Mouse (Mus musculus): ENCODE measurements around the gene Phf2.

DNA sequence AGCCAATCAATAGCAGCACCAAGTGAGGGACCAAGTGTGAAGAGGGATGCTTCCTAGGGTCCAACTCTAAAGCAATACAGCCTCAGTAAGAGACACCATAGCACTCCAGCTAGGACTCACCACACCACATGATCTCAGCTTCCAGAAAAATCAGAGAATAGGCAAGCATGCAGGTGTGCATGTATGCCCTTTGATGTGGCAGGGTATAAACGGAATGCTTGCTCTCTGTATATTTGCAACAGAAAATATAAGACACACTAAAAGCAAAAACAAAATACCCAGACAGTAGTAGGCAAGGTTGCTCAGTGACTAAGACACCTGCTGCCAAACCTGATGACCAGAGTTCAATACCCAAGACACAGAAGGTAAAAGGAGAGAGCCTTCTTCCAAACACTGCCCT is 27.4 kb downstream of the Phf2 start:
- no peak for TF ChIP-seq CTCF (IDR thresholded peaks at IDR 0.05; ENCODE audit: borderline replicate concordance, extremely low read depth, insufficient read depth, insufficient read length)
- TF ChIP-seq POLR2A (IDR thresholded peaks at IDR 0.05; ENCODE audit: borderline replicate concordance, extremely low read depth, insufficient read depth, insufficient read length, poor library complexity, severe bottlenecking): no peak
